Mouse (Mus musculus) brown adipose tissue, adult 24 weeks (tissue): ENCODE data around the gene Dhps. TPM values are rescaled to one million over a fixed set of nuclear protein-coding genes. Genes with fewer than 3 reads are reported as not detected.

Experiments
- H3K27ac ChIP-seq: fragments of 200-500 bp; replicated peaks from 2 replicates; pipeline ENCODE4 v1.5.1; 2012; ENCODE audit warnings: low read depth, mild to moderate bottlenecking, low read length
- H3K4me1 ChIP-seq: fragments of 200-500 bp; 2 replicates; pipeline ENCODE4 v1.6.1; 2012; ENCODE audit warnings: low read length, mixed read lengths; ENCODE audit not compliant: control insufficient read depth, insufficient read depth, insufficient read length
- H3K4me3 ChIP-seq: fragments of 200-500 bp; 2 replicates; pipeline ENCODE4 v1.5.1; 2012; ENCODE audit warnings: low read depth, mild to moderate bottlenecking, low read length, moderate library complexity; ENCODE audit not compliant: insufficient read depth
- polyA plus RNA-seq: library from polyadenylated mRNA; stranded (reverse); fragments of >200 nt; gene quantifications from 2 replicates; pipeline ENCODE4 v1.2.4, GENCODE M21; 2012; ENCODE audit not compliant: missing spikeins, insufficient read depth, insufficient read length

The Dhps gene
- 19.1 and 20.0 TPM in 2 replicates for polyA plus RNA-seq

DNA sequence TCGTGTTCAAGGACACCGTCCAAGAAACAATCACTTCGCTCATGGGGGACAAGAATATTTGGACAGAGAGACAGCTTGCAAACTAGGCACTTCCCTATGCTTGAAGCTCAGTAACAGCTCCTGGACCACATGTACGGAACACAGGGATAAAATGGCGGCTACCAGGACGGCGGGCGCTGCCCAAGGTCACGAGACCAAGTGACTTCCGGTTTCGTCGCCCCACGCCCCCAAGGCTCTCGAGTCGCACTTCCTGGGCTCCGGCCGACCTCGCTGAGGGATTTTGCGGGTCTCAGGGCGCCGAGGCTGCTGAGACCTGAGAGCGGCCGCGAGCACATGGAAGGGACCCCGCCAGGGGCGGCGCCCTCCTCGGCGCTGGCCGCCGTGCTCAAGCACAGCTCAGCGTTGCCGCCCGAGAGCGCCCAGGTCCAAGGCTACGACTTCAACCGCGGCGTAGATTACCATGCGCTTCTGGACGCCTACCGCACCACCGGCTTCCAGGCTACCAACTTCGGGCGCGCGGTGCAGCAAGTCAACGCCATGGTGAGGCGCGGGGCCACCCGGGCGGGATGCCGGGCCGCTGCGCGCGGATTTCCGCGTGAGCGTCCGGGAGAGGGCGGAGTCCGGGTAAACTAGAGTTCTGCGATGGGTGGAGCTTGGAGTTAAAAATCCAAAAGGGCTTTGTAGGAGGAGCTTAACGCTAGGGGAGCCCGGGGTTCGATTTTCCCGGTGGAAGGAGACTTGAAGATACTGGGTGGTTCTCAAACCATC is at the start of gene Dhps:
Gene Dhps, plus strand, starts transcription at position 244 of the 768 bp plus-strand sequence.
- peak within 1 kb of the TSS; percentile 95 for H3K4me3 ChIP-seq
- peak within 1 kb of the TSS; percentile 93 for H3K27ac ChIP-seq
- H3K4me1 ChIP-seq, result peaks cover 2% of the 10 kb centered on the region; the same call in 1 of the 2 replicates

DNA sequence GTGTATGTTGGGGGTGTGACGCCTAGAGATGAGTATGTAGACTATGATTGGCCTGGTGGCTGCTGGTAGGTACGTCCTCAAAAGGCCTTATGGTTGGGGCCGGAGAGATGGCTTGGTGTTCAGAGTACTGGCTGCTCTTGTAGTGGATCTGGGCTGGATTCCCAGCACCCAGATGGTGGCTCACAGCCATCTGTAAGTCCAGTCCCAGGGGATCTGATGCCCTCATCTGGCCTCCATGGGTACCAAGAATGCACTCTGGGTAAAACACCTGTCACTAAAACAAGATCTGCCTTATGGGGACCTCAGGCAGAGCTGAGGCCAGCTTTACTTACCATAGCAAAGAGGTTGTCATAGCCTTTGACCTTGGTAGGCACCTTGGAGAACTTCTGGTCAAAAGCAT is 47.7 kb upstream of the Dhps start:
- Histone ChIP-seq H3K27ac (no peak overlapping the region), H3K4me3 (peak overlapping the region; percentile 83), H3K4me1 (peaks cover 13% of the 10 kb centered on the region)

DNA sequence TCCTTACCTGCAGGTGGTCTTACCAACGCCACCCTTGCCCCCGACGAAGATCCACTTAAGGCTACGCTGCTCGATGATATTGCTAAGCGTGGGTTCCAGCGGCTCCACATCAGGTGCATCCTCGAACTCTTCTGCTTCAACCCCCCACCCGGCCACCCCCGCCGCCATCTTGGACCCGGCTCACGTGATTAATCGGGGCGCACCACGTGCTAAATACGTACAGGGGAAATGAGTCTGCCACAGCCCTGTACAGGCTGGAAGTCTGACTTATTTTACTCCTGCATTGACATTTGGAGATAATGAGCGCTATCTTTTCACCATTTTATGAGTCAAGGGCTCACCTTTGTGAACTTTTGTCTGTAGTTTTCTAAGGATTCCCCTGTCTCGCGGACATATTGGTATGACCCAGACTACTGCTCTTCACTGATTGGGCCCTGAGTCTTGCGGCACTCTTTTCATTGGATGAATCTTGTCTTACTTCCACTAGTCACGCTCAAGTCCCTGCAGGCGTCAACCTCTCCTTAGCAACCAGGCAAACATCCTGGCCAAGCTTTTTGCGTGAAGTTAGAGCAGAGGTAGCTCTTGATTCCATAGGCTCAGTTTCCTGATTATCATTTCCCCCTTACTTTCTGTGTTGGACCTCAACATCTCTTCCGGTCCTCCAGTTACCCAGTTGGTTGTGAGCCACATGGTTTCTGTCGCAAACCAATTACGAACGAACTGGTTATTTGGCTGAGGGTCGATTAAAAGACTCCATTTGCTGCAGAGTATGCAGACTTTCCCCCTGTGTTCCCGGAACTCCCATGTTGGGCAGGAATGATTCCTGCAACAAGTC is 46.2 kb upstream of the Dhps start, which contains the start of gene Asna1:
Gene Asna1, minus strand, starts transcription at position 184 of the 835 bp plus-strand sequence.
- peak within 1 kb of the TSS; percentile 83 for H3K4me3 ChIP-seq
- H3K27ac ChIP-seq, result peak within 1 kb of the TSS; percentile 98
- H3K4me1 ChIP-seq, result peaks cover 16% of the 10 kb centered on the region

DNA sequence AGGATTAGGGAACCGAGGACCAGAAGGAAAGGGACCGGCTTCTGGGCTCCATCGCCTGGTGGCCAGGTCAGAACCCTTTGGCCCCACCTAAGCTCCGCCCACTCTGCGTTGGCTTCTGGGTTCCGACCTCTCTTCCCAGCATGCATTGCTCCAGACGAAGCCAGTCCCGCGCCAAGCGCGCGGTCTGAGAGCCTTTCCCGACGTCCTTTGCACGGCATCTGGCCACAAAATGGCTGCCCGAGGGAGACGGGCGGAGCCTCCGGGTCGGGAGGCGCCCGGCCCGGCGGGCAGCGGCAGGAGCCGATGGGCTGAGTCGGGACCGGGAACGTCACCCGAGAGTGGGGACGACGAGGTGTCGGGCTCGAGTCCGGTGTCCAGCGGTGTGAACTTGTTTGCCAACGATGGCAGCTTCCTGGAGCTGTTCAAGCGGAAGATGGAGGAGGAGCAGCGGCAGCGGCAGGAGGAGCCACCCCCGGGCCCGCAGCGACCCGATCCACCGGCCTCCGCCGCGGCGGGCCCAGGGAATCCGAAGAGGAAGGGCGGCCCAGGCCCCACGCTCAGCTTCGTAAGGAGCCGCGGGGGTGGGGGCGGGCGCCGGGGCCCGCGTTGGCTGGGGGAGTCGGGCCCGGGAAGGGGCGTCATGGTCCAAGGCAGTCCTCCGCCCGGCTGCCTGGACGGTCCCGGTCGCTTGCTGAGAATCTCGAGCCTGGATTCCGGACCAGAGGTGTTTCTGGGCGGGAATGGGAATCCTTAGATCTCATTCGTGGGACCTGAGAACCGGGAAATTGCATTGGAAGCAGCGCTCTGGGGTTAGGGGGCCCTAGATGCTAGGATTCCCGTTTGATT is 44.7 kb upstream of the Dhps start, which contains the start of gene Trir:
Gene Trir, plus strand, starts transcription at position 154 of the 846 bp plus-strand sequence.
- Histone ChIP-seq H3K27ac (peak within 1 kb of the TSS; percentile 97), H3K4me3 (peak within 1 kb of the TSS; percentile 87), H3K4me1 (peaks cover 16% of the 10 kb centered on the region)

DNA sequence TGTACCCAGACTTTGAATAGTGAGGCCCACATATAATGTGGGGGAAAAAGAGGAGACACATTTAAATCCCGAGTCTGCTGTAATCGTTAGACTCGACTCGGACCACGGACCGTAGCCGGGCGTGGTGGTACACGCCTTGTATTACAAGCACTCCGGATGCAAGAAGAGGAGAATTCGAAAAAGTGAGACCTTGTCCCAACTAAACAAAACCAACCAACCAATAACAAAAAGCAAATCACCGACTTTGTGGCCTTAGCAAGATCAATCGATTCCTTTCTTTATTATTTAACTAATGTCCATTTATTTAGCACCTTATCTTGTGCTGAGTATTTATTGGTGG is 44.1 kb upstream of the Dhps start:
- H3K4me1 ChIP-seq, result peaks cover 16% of the 10 kb centered on the region
- peak overlapping the region; percentile 87 for H3K4me3 ChIP-seq
- H3K27ac ChIP-seq, result peak overlapping the region; percentile 51; the same call in 1 of the 2 replicates

DNA sequence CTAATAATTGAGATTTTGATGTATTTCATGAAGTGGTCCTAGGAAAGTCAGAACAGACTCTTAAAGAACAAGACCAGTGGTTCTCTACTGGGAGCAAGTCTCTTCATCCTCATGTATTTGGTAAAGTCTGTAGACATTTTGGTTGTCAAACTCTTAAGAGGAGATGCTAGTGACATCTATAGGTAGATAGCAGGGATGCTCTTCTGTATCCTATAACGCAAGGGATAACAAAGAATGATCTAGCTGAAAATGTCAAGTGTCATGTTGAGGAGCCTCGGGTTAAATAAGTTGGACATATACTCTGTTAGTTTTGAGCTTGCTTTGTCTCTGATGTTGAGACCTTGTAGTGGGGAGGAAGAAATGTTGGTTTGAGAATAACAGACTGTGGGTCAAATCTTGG is 43.6 kb upstream of the Dhps start:
- Histone ChIP-seq H3K27ac (no peak overlapping the region), H3K4me1 (peaks cover 16% of the 10 kb centered on the region), H3K4me3 (peak overlapping the region; percentile 87)

DNA sequence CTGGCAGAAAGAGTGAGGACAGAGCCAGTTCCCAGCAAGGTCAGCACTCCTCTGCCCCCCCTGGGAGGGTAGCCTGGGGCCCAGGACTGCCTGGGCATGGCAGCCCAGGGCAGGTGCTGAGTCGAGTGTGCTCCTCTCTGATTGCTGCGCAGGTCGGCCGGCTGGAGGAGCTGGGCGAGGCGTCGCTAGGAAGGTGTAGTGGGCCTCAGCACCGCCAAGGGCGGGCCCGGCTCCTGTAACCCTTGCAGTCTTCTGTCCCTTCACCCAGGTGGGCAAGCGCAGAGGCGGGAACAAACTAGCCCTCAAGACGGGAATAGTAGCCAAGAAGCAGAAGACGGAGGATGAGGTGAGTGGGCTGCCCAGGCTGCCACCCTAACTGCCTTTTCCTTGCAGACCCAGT is 42.3 kb upstream of the Dhps start:
- Histone ChIP-seq H3K27ac (no peak overlapping the region), H3K4me1 (peaks cover 14% of the 10 kb centered on the region), H3K4me3 (no peak overlapping the region)

DNA sequence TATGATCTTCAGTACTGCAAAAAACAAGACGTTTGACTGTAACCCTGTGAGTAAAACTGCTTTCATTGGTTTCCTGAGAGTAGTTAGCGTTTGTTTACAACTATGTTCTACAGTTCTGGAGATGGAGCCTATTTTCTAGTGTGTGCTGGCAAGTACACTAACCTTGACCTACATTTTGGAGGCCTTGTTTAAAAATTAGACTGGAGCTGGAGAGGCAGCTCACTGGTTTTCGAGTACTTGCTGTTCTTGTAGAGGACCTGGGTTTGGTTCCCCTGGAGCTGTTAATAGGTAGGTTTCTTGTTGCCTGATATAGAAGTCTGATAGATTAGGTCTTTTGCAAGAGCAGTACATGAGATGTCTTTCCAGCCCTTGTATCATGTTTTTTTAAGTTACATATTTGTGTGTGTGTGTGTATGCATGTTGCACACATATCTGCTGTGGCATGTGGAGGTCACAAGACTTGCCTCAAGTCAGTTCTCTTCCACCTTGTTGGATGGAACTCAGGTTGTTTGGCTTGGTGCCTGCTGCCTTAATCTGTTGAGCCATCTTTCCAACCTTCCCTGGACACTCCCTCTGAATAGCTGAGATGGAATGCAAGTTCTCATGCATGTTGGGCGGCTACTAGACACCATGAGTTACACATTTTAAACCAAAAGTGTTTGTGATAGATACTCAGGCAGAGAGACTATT is 38.8 kb upstream of the Dhps start:
- Histone ChIP-seq H3K4me3 (no peak overlapping the region), H3K27ac (no peak overlapping the region), H3K4me1 (peaks cover 11% of the 10 kb centered on the region)

DNA sequence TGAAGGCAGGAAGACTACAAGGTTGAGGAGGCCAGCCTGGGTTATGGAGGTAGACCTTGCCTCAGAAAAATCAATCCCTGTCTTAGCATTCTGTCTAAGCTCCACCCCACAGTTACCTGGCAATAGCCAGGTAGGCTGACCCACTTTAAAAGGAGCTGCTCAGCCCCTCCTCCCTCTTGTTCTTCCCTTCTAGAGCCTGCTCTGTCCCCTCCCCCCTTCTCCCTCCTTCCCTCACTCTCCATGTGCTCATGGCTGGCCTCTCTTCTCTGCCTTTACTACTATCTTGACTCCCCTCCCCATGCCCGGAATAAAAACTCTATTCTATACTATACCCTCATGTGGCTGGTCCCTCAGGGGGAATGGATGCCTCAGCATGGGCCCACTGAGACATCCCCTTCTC is 37.7 kb upstream of the Dhps start:
- H3K4me3 ChIP-seq, result no peak overlapping the region
- H3K4me1 ChIP-seq, result peaks cover 9% of the 10 kb centered on the region
- H3K27ac ChIP-seq, result no peak overlapping the region

DNA sequence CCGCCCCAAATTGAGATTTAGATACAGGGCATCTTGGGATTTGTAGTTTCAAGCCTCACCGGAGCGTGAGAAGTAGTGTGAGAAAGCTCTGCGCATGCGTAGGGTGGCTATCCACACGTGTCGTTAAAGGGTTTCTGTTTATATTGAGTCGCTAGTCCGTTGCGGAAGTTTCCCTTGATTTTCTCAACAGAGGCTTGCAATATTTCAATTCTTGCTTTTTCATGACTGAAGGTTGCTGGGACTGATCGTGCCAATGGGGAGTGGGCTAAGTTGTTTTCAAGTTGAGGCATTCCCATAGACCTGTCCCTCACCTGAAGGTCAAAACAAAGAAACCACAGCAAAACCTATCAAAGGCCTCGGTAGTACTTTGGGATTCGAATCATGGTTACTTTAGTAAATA is 36.8 kb upstream of the Dhps start:
- Histone ChIP-seq H3K27ac (0 out of 2 replicates have a peak overlapping the region, but pooled peaks have one; percentile 20), H3K4me3 (peak overlapping the region; percentile 84), H3K4me1 (peaks cover 6% of the 10 kb centered on the region; the same call in 1 of the 2 replicates)

DNA sequence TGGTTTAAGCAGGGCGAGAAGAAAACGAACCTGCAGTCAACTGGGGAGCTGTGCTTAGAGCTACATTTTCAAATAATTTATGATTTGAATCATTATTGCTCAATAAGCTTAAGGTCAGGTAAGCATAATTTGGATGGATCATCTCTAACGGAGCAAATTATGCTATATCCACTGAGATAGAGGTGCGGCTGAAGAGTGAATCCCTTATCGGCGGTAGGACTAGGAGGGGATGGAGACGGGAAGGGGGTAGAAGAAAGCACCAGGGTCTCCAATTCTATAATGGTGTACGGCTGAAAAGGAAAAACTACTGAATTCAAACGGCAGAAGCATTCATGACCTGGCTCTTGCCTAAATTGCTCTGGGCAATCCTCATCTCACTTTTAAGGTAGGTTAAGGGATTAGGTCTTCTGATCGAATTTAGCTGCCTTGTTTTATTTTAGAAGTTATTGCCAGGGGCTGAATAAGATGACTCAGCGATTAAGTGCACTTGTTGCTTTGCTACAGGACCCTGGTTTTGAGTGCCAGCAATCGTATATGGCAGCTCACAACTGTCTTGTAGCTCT is 36.3 kb upstream of the Dhps start:
- H3K4me3 ChIP-seq, result peak overlapping the region; percentile 84
- peak overlapping the region; percentile 64 for H3K27ac ChIP-seq
- H3K4me1 ChIP-seq, result peaks cover 6% of the 10 kb centered on the region; the same call in 1 of the 2 replicates

DNA sequence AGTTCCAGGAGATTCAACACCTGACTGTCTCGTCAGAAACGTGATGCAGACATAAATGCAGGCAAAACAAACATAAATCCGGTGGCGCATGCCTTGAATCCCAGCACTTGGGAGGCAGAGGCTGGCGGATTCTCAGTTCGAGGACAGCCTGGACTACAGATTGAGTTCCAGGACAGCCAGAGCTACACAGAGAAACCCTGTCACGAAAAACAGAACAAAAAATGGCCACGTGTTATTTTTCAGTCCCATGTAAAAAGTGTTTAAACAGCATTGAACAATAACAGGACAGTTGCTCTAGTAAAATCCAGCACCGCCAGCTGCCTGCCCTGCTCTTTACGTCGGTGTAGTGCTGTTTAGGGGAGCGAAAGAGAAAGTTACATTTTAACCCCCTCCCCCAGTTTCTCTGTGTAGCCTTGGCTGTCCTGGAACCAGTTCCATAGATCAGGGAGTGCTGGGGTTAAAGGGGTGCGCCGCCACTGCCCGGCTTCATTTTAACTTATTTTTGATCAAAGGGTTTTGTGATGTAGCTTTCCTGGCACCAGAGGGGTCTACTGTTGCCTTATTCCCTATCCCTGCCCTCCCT is 35.7 kb upstream of the Dhps start:
- Histone ChIP-seq H3K4me1 (peaks cover 6% of the 10 kb centered on the region; the same call in 1 of the 2 replicates), H3K27ac (peak overlapping the region; percentile 64), H3K4me3 (peak overlapping the region; percentile 84)

DNA sequence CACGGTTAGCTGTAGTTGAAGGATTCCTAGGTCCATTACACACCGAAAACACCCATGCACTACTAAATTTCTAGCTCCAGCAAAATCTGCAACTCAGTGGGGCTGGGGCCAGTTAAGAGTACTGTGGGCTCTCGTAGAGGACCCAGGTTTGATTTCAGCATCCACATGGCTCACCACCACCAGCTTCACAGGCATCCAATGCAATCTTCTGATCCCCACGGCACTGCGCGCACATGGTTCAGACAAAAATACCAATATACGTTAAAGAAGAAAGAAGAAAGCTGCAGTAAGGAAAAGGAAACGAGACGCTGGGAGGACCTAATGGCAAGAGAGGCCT is 35.2 kb upstream of the Dhps start:
- Histone ChIP-seq H3K4me3 (peak overlapping the region; percentile 84), H3K27ac (peak overlapping the region; percentile 64), H3K4me1 (peaks cover 6% of the 10 kb centered on the region; the same call in 1 of the 2 replicates)
